Mouse (Mus musculus) MEL-GATA-1-ER (cell line): ENCODE results near the gene Slf2.
A peak's percentile ranks its signal among the peaks of the same experiment; 100 is the strongest.

Experiments
- DNase-seq: peaks from one replicate; pipeline ENCODE4 v3.0.0-alpha.2; 2012; ENCODE audit warnings: low read depth; ENCODE audit errors: extremely low read depth

Gene Slf2

DNA sequence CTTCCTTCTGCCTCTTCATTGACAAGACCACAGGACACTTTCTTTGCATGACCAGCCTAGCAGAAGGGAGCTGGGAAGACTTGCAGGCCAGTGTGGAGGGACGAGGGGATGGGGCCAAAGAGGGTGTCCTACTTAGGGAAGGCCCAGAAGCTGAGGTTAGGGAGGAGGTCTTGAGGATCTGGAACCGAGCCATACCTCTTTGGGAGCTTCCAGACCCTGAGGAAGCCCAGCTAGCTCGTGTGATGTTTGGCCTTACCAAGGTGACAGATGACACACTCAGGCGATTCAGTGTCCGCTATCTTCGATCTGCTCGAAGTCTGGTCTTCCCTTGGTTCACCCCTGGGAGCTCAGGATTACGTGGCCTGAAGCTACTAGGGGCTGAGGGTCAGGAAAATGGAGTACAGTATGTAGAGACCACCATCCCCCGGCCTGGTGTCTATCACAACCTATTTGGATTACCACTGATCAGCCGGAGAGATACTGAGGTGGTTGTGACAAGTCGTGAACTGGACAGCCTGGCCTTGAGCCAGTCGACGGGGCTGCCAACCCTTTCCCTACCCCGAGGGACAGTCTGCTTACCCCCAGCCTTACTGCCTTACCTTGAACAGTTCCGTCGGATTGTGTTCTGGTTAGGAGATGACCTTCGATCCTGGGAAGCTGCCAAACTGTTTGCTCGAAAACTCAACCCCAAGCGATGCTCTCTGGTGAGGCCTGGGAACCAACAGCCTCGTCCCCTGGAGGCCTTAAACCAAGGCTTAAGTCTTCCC is 76.7 kb downstream of the Slf2 start:
- no peak for DNase-seq

DNA sequence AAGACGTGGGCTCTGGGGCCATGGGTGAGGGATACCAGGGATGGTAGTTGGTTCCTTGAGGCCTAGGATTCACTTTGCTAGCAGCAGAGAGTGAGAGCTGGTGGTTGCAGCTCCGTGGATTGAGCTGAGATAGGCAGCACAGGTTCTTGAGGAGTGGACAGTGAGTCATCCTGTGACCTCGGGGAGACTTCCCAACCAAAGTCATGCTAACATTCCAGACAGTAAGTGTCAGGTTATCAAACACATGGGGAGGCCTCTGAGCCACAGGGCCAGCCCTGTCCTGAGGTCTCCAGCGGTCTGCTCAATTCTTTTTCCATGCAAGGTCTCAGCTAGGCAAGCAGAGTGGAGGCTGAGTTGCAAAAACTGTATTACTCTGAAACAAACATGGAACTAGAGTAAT is 79.7 kb downstream of the Slf2 start:
- DNase-seq = no peak

DNA sequence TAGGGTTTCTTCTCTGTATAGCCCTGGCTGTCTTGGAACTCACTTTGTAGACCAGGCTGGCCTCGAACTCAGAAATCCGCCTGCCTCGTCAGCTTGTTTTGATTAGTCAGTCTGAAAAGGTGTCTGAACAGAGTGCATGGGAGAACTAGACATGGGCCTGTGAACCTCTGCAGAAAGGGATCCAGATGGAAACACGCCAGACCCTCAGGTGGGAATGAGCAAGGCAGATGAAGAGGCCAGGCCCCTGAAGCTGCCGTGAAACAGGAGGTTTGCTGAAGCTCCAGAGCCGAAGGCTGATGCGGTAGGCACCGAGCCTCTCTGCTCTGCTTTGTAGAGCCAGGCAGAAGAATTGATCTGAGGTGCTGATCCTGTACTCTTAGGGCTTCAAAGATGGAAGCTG is 81.3 kb downstream of the Slf2 start:
- DNase-seq = no peak

DNA sequence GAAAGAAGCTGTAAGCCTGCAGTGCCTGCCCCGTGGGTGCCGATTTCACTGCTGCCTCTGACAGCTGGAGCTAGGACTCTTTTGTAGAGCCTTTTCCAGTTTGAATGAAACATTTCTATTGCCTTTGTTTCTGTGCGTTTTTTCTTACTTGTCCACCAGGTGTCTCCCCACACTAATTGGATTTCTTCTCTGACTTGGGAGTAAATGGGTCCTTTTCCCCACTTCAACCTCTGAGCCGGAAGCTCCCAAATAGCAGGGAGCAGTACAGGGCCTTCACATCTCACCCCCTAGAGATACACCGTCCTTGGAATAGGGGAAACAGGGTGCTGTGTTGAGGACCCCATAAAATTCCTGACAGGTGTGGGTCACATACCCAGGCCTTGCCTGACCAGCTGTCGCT is 81.7 kb downstream of the Slf2 start:
- peak; percentile 37 for DNase-seq

GRCm38 (mm10) chr19:45013581-45014225 is 82.8 kb downstream of the Slf2 start:
- peak; percentile 35 for DNase-seq

DNA sequence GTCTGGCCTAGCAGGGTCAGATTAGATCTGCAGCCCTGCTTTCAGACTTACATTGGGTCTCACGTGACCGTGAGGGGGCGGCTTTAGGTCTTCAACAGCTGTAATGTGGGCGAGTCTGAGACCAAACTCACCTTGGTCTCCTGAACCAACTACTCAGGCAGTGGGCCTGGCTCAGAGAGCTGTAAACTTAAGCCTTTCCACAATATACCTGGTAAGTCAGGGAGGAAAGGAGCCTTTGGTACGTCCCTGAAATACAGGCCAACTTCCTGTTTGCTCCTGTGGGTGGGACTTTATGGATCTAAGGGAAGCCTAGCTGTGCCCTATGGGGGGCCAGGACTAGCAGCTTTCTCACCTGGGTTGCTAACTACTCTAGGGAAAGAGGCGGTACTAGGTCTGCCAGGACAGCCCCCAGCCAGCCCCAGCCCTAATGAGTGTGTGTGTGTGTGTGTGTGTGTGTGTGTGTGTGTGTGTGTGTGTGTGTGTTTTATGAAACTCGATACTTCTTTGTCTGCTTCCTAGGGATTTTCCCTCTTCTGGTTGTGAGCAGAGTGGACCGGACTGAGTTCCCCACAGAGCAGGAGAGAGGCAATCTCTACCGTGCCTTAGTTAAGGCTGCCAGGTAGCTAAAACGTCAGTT is 83.5 kb downstream of the Slf2 start, which contains the start of gene Lzts2:
Gene Lzts2 (plus strand): TSS at position 80 of the 637 bp plus-strand sequence.
- DNase-seq = peak; percentile 36

DNA sequence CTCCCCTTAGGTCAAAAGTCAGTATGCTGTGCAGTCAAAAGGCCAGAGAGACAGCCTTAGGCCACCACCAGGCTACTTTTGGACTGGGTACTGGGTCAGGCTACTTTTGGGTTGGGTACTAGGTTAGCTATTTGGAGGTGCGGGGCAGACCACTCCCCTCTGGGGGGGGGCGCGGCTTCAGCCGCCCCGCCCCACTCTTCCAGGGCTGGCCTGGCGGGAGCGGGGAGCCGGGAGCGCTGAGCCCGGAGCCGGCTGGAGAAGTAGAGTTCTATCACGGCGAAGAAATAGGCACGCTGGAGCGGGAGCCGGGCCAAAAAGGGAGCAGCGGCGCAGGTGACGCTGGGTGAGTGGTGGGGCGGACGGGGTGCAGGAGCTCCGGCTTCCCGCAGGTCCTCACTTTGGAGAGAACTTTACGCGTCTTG is 84.0 kb downstream of the Slf2 start:
- DNase-seq = no peak

GRCm38 (mm10) chr19:45015518-45016281 is 84.7 kb downstream of the Slf2 start:
- peak; percentile 55 for DNase-seq

- peak; percentile 30 for DNase-seq
Observed at GRCm38 (mm10) chr19:45016341-45017215, 85.6 kb downstream of the Slf2 start.

DNA sequence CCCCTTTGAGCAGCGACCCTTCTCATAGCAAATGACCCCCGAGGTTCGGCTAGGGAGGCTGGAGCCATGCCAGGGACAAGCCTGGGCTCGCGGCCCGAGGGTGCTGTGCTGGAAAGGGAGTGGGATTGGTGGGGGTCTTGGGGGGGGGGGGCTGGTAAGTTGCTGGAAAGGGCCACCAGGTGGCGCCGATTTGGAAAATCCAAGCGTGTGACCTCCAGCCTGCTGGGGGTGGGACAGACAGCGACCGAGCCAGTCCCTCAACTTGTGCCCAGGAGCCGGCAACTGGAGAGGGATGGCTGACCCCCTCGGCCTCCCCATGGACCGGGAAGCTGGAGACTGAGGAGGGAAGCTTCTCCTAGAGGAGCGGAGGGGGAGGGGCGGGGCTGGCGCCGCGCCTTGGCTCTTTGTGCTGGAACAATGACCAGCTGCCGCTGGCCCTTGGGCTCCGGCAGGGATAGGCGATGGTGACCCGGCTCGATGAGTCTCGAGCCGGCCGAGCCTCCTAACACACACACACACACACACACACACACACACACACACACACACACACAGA is 86.3 kb downstream of the Slf2 start:
- DNase-seq = peak; percentile 35

DNA sequence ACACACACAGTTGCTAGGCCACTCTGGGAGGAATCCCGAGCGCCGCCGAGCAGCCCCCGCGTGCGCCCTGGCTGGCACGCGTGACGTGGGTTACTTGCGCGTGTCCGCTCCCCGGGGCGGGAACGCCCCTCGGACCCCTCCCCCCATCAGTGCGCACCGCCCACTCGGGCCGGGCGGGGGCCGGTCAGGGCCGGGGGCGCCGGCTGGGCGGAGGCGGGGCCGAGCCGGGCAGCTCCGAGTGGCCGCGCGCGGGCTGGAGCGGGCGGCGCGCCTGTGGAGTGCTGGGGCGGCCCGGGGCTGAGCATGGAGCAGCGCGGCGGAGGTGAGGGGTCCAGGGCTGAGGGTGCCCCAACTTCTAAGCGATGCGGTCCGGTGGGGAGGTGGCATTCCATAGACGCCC is 87.0 kb downstream of the Slf2 start:
- no peak for DNase-seq

- DNase-seq = no peak
Observed at GRCm38 (mm10) chr19:45018351-45018831, 87.4 kb downstream of the Slf2 start.

DNA sequence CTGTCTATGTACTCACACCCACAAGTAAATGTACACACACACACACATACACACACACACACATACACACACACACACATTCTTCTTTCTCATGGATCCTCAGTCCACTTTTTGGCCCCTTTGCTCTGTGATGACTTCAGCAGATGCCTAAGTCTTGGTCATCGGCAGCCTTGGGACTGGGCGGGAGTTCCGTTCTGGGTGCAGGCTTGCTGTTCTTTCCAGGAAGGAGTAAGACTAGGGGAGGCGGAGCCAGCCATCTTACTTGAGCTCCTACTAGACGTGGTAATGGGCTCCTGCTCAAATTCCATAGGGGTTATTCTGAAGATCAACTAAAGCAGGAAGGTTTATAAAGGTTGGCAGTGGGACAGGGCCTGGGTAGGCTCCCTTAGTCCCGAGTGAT is 89.4 kb downstream of the Slf2 start:
- DNase-seq = no peak

- DNase-seq = no peak
Observed at GRCm38 (mm10) chr19:45021362-45021761, 90.4 kb downstream of the Slf2 start.

DNA sequence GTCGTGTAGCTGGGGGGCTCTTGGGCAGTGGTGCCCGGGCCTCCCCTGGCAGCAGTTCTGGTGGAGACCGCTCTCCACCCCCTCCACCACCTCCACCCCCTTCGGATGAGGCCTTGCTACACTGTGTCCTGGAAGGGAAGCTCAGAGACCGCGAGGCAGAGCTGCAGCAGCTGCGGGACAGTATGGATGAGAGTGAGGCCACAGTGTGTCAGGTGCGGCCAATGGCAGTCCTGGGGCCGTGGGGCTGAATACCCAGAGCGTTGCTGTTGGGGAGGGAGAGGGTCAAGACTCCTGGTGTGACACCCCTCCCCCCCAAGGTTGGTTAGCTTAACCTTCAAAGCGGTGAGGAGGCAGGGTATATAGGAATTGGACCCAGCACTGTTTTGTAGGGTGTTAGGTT is 93.0 kb downstream of the Slf2 start:
- no peak for DNase-seq

DNA sequence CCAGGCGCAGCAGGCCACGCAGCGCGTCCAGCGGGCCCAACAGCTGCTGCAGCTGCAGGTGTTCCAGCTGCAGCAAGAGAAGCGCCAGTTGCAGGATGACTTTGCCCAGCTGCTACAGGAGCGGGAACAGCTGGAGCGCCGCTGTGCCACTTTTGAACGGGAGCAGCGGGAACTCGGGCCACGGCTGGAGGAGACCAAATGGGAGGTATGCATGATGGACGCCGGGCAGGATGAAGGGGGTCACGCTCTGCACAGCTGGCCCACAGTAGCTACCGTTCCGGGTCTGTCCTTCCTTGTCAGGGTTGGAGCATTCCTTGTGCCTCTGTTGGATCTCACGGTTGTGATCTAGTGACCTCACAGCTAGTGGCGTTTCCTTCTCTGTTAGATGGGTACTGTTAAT is 93.8 kb downstream of the Slf2 start:
- no peak for DNase-seq

DNA sequence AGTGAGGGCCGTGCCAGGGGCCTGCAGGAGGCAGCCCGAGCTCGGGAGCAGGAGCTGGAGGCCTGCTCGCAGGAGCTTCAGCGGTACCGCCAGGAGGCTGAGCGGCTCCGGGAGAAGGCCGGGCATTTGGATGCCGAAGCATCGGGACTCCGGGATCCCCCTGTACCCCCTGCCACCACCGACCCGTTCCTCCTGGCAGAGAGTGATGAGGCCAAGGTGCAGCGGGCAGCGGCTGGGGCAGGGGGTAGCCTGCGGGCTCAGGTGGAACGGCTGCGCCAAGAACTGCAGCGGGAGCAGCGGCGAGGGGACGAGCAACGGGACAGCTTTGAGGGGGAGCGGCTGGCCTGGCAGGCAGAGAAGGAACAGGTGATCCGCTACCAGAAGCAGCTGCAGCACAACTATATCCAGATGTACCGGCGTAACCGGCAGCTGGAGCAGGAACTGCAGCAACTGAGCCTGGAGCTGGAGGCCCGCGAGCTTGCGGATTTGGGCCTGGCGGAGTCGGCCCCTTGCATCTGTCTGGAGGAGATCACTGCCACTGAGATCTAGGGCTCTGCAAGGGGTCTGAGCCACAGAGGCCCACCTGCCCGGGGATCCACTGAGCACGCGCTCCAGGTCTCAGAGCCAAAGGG is 95.1 kb downstream of the Slf2 start:
- DNase-seq = no peak

- no peak for DNase-seq
Observed at GRCm38 (mm10) chr19:45026958-45027670, 96.2 kb downstream of the Slf2 start.

DNA sequence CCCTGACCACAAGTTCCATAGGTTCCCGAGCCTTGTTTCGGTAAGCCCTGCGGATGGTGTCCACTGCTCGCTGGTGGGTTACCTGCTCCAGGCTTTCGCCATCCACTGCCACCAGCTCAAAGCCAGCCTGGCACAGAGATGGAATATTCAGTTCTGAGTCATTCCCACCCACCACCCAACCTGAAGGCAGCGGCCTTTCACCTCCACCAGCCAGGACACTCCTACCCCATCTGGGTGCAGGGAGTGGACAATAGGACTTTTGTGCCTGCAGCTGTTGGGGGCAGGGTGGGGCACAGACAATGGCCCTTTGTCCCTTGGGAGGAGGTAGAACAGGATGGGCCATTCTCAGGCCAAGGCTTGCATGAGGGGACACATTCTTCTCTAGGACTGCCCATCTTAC is 96.9 kb downstream of the Slf2 start:
- no peak for DNase-seq
